Mouse (Mus musculus) forebrain, embryonic 11.5 days (tissue): ENCODE measurements around the gene Tmem184b. TPM values are rescaled to one million over a fixed set of nuclear protein-coding genes. Genes with fewer than 3 reads are reported as not detected.

Experiments used
- ATAC-seq: fragments of 200-750 bp; cut with Nextera tagmentation; replicated peaks from 2 replicates; pipeline ENCODE4 v1.8.0; 2017; ENCODE audit warnings: moderate TSS enrichment; ENCODE audit not compliant: low FRiP score
- DNase-seq: peaks from one replicate; pipeline ENCODE4 v3.0.0-alpha.2; 2017; ENCODE audit warnings: low spot score
- H3K27ac ChIP-seq: fragments of 300-500 bp; sonication (generic); 2 replicates; pipeline ENCODE4 v1.5.1; 2014; ENCODE audit warnings: low read depth, low read length
- H3K27me3 ChIP-seq: fragments of 300-500 bp; sonication (generic); 2 replicates; pipeline ENCODE4 v1.6.1; 2014; ENCODE audit warnings: mild to moderate bottlenecking, low read length, mixed read lengths; ENCODE audit not compliant: control insufficient read depth, insufficient read depth
- H3K36me3 ChIP-seq: fragments of 300-500 bp; sonication (generic); 2 replicates; pipeline ENCODE4 v1.6.1; 2014; ENCODE audit warnings: mild to moderate bottlenecking, low read length, moderate library complexity, mixed read lengths; ENCODE audit not compliant: control insufficient read depth, insufficient read depth
- H3K4me1 ChIP-seq: fragments of 300-500 bp; sonication (generic); replicated peaks from 2 replicates; pipeline ENCODE4 v1.6.1; 2014; ENCODE audit warnings: low read length, mixed read lengths; ENCODE audit not compliant: control insufficient read depth, insufficient read depth
- H3K4me2 ChIP-seq: fragments of 300-500 bp; sonication (generic); 2 replicates; pipeline ENCODE4 v1.6.1; 2014; ENCODE audit warnings: low read depth, mild to moderate bottlenecking, low read length, moderate library complexity, mixed read lengths; ENCODE audit not compliant: severe bottlenecking
- H3K4me3 ChIP-seq: fragments of 300-500 bp; sonication (generic); 2 replicates; pipeline ENCODE4 v1.5.1; 2014; ENCODE audit warnings: low read depth, low read length
- H3K9ac ChIP-seq: fragments of 300-500 bp; sonication (generic); 2 replicates; pipeline ENCODE4 v1.6.1; 2014; ENCODE audit warnings: low read length
- H3K9me3 ChIP-seq: fragments of 300-500 bp; sonication (generic); 2 replicates; pipeline ENCODE4 v1.6.1; 2016; ENCODE audit warnings: low read length, mixed read lengths; ENCODE audit not compliant: control insufficient read depth
- WGBS: fragments of 180-500 bp; shearing (Covaris S2); extraction: QIAGEN DNeasy Blood & Tissue Kit; methylation state at CpG from one replicate; pipeline ENCODE4 v1.1.7; 2014; 5-methylcytosine and 5-hydroxymethylcytosine counted together
- polyA plus RNA-seq: library from polyadenylated mRNA; unstranded; fragments of >200 nt; fragmentation: Nextera tagmentation; extraction: Ambion mirVana; gene quantifications from 2 replicates; pipeline ENCODE4 v1.2.1, GENCODE M21; 2014

Tmem184b gene
- polyA plus RNA-seq, 1 experiment from 2014 or later: 55.2 TPM

DNA sequence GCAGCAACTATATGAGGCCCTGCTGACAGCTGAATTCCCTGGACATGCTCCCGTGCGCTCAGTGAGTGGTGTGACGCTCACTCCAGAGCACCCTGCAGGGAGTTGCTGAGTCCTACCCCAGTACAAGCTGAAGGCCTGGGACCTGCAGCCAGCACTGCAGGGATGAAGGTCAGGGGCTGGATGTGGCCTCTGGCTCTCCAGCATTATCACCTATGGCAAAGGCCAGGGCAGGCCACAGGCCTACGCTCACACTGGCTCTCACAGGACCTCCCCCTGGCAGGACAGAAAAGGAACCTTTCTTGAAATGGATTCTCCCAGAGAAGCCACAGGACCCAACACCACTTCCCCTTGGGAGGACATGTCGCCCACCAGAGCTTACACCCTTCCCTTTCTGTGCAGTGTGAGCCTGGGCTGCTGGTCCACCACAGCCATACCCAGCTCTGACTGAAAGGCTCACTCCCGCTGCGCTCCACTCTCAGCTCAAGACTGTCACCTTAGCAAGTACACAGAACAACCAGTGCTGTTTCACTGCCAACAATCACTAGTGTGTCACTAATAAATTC lies 33.0 kb downstream of the Tmem184b start:
- Histone ChIP-seq H3K9me3 (no peaks in the 10 kb centered on the region), H3K27ac (no peak overlapping the region), H3K36me3 (no peaks in the 10 kb centered on the region; the same call in 1 of the 2 replicates), H3K9ac (no peak overlapping the region), H3K4me2 (no peak overlapping the region), H3K4me1 (no peaks in the 10 kb centered on the region), H3K4me3 (no peak overlapping the region), H3K27me3 (no peaks in the 10 kb centered on the region)
- DNase-seq (no peak), ATAC-seq (no peak)
- 91% methylated on average over 7 of the region's 7 CpGs for WGBS

- Histone ChIP-seq H3K9me3 (no peaks in the 10 kb centered on the region), H3K27me3 (no peaks in the 10 kb centered on the region), H3K27ac (no peak overlapping the region), H3K4me1 (no peaks in the 10 kb centered on the region), H3K4me3 (no peak overlapping the region), H3K36me3 (no peaks in the 10 kb centered on the region; the same call in 1 of the 2 replicates), H3K4me2 (no peak overlapping the region), H3K9ac (no peak overlapping the region)
- no peak for ATAC-seq
- DNase-seq: no peak
- 83% methylated on average over 15 of the region's 15 CpGs for whole genome bisulfite sequencing
Measured at GRCm38 (mm10) chr15:79369452-79370280, 33.7 kb downstream of the Tmem184b start.

DNA sequence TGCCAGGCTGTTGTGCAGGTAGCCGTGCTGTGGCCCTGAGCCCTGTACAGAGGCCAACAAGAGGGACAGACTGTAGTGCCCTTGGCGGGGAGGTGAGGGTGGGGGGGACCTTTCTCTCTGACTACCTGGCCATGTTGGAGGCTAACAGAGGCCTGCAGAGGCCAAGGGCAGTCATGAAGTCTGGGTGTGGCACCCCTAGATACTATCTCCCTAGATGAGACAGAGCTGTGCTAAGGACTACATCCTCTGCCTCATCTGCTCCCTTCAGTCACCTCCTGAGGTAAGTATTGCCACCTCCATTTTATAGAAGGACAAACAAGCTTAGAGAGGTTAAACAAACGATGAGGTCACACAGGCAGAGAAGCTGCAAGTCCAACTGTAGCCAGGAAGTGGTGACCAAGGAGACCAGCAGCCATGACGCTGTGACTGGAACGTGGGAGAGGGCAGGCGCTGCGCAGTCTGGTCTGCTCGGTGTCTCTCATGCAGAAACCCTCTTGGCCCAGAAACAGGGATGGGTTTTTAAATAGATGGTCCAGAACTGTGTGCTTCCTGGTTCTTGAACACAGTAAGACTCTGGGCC lies 34.4 kb downstream of the Tmem184b start:
- Histone ChIP-seq H3K27ac (no peak overlapping the region), H3K9ac (no peak overlapping the region), H3K36me3 (no peaks in the 10 kb centered on the region; the same call in 1 of the 2 replicates), H3K4me2 (no peak overlapping the region), H3K27me3 (no peaks in the 10 kb centered on the region), H3K4me1 (no peaks in the 10 kb centered on the region), H3K4me3 (no peak overlapping the region), H3K9me3 (no peaks in the 10 kb centered on the region)
- WGBS: 88% methylated on average over 8 of the region's 8 CpGs
- DNase-seq (no peak), ATAC-seq (no peak)

GRCm38 (mm10) chr15:79368313-79368811 lies 35.0 kb downstream of the Tmem184b start:
- Histone ChIP-seq H3K27ac (no peak overlapping the region), H3K9me3 (no peaks in the 10 kb centered on the region)
- WGBS: 72% methylated on average over 14 of the region's 14 CpGs

DNA sequence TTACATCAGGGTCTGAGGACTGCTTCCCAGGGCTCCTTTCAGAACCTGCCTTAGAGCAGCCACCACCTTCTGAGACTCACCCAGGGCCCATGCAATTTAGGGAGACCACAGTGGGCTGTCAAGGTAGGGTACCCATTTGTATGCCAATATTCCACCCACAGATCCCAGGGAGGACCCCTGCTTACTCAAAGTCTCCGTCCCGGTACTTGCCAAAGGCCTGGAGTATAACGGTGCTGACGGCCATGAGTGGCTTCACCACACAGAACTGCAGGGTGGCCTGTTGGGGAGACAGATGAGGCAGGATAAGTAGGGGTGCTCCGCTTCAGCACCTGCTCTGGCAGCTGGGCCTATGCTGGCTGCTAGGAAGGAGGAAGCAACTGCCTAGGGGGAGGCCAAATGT lies 37.0 kb downstream of the Tmem184b start:
- Histone ChIP-seq H3K4me2 (no peak overlapping the region), H3K36me3 (no peaks in the 10 kb centered on the region; the same call in 1 of the 2 replicates), H3K4me1 (no peaks in the 10 kb centered on the region), H3K27ac (no peak overlapping the region), H3K27me3 (no peaks in the 10 kb centered on the region), H3K9ac (no peak overlapping the region), H3K4me3 (no peak overlapping the region), H3K9me3 (no peaks in the 10 kb centered on the region)
- WGBS: 89% methylated on average over 5 of the region's 5 CpGs
- ATAC-seq (no peak), DNase-seq (no peak)

More at GRCm38 (mm10) chr15:79368313-79368811, 35.0 kb downstream of the Tmem184b start:
- no peak overlapping the region for H3K4me3 ChIP-seq
- no peak overlapping the region for H3K4me2 ChIP-seq
- H3K4me1 ChIP-seq: no peaks in the 10 kb centered on the region
- ATAC-seq (no peak), DNase-seq (no peak)
- H3K36me3 ChIP-seq: no peaks in the 10 kb centered on the region; the same call in 1 of the 2 replicates
- H3K9ac ChIP-seq: no peak overlapping the region
- no peaks in the 10 kb centered on the region for H3K27me3 ChIP-seq

- H3K27ac ChIP-seq: no peak overlapping the region
- no peak overlapping the region for H3K4me3 ChIP-seq
- no peaks in the 10 kb centered on the region for H3K27me3 ChIP-seq
- no peak overlapping the region for H3K9ac ChIP-seq
- no peaks in the 10 kb centered on the region for H3K4me1 ChIP-seq
- H3K4me2 ChIP-seq: no peak overlapping the region
- H3K9me3 ChIP-seq: no peaks in the 10 kb centered on the region
- no peaks in the 10 kb centered on the region; the same call in 1 of the 2 replicates for H3K36me3 ChIP-seq
- 96% methylated on average over 12 of the region's 12 CpGs for WGBS
- ATAC-seq (no peak), DNase-seq (no peak)
Measured at GRCm38 (mm10) chr15:79365068-79365467, 38.3 kb downstream of the Tmem184b start.

GRCm38 (mm10) chr15:79364120-79364519 lies 39.2 kb downstream of the Tmem184b start:
- DNase-seq (no peak), ATAC-seq (no peak)
- no peaks in the 10 kb centered on the region for H3K27me3 ChIP-seq
- no peak overlapping the region for H3K27ac ChIP-seq
- no peaks in the 10 kb centered on the region; the same call in 1 of the 2 replicates for H3K36me3 ChIP-seq
- H3K9me3 ChIP-seq: no peaks in the 10 kb centered on the region
- H3K9ac ChIP-seq: no peak overlapping the region
- no peak overlapping the region for H3K4me2 ChIP-seq
- 76% methylated on average over 6 of the region's 6 CpGs for WGBS
- H3K4me1 ChIP-seq: no peaks in the 10 kb centered on the region
- H3K4me3 ChIP-seq: no peak overlapping the region

DNA sequence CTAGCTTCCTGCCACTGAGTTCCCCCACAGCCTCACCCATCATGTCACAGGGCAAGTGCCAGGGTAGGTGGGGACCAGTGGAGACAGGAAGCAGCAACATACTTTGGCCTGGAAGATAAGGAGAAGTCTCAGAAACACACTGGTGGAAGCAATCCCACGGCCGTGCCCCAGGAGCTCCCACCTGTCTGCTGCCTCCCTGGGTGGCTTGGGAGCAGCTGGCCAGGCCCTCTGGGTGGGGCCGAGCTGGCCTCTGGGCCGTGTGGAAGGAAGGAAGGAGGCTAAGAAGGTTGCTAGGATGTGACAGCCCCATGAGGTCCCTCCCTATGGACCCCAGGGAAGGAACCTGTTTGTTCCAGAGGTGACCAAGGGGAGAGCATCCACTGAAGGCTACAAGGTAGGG lies 42.3 kb downstream of the Tmem184b start:
- 78% methylated on average over 4 of the region's 4 CpGs for WGBS
- no peak overlapping the region for H3K4me3 ChIP-seq
- H3K9me3 ChIP-seq: no peaks in the 10 kb centered on the region
- DNase-seq (no peak), ATAC-seq (no peak)
- no peaks in the 10 kb centered on the region; the same call in 1 of the 2 replicates for H3K4me1 ChIP-seq
- H3K27ac ChIP-seq: no peak overlapping the region
- H3K36me3 ChIP-seq: no peaks in the 10 kb centered on the region; the same call in 1 of the 2 replicates
- H3K27me3 ChIP-seq: peaks cover 7% of the 10 kb centered on the region
- H3K4me2 ChIP-seq: no peak overlapping the region
- H3K9ac ChIP-seq: no peak overlapping the region
